Mouse (Mus musculus) urinary bladder, postnatal 10 days (tissue): ENCODE results near the gene Tmem255b.

Experiments used
- DNase-seq: peaks from one replicate; pipeline ENCODE4 v3.0.0; 2022; ENCODE audit warnings: low spot score

Tmem255b gene

DNA sequence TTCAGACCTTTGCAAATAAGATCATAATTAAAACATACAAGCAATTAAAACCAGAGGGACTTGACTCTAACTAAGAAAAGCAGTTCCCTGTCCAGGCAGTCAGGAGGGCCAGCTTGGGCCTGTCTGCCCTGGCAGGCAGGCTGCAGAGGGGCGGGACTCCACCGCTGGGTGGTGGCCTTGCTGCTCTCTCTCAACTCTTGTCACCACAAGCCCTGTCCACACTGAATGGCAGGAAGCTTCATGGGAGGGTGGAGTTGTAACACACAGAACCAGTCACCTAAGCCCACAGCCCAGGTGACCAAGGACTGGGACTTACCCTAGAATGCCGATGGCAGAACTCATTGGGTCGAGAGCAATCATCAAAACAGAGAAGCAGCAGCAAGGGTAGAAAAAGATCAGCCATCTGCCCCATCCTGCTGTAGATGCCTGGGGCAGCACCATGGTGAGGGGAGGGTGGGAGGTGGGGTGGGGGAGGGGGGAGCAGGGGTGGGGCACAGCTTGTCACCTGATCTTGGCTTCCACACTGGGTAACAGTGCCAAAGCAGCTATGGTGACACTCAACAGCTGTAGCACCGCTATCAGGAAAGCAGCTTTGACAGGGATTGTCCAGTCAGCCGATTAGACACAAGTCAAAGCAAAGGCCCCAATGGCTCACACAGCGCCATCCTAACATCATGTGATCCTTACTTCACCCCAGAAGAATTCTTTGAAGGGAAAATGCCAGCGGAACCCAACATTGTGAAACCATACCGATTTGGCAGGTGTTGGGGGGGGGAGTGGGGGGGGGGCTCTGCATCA is 57.4 kb downstream of the Tmem255b start:
- no peak for DNase-seq

- DNase-seq, result no peak
These were observed 58.0 kb downstream of the Tmem255b start for GRCm38 (mm10) chr8:13493011-13493410.

GRCm38 (mm10) chr8:13493858-13494631 is 59.1 kb downstream of the Tmem255b start, which contains the start of gene Gas6:
Gene Gas6, minus strand, starts transcription at chr8:13494490.
- no peak for DNase-seq

DNA sequence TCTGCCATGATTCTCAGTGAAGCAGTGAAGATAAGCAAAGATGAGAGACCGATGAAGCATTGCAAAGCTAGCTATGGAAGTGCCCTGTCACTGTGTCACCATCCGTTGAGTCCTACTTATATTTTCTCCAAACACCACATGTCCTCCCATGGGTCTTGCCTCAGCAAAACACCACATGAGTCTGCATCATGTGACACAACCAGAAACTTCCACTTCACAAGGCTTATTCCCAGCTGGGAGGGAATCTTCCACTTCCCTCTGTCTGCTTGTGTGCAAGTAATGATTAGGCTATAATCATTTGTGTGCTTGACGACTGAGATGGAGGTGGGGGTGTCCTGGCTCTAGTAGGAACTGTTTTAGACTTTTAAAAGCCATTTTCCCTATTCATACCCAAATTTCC is 66.2 kb downstream of the Tmem255b start:
- DNase-seq, result no peak

DNA sequence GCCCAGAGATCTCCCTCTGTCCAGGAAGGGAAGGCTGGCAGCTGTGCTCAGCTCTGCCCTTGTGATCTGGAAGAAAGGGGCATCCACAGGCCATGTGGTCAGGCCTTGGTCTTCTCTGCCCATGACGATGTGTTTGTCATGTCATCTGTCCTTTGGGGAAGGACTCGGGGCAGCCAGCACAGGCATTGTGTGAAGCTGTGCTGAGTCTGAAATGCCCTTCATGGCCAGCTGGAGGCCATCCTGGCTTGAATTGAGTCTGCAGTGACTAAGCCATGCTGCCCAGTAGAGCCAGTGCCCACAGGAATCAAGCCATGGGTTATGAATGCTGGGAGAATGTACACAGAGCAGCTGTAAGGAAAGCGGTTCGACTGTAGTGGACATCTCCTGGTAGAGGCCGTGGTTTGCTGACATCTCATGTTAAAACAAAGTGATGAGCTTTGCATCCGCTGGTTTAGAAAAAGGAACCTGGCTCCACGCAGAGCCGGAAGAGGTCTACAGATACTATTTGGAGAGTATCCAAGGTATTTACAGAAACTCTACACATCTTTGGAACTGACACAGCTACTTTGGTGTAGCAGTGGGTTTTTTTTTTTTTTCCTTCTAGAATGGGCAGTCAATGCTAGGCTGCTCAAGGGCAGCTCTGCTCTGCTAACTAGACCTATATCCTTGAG is 69.1 kb downstream of the Tmem255b start:
- DNase-seq, result no peak

GRCm38 (mm10) chr8:13504894-13505674 is 70.1 kb downstream of the Tmem255b start:
- DNase-seq, result no peak

DNA sequence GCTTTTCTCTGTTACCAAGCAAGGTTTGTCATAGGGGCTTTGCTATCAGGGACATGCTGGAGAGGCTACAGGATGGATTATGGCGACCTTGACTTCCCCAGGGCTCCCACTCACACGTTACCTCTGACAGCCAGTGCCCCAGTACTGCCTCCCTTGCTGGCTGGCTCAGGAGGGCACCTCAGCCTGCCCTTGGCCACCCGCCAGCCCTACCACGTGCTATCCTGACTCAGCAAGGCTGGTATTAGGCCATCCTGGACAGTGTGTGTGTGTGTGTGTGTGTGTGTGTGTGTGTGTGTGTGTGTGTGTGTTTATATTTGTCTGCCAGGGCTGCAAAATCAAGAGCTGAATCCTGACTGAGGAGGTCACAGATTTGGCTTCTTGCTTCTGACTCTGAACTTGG is 71.9 kb downstream of the Tmem255b start:
- DNase-seq, result peak; percentile 63

- no peak for DNase-seq
These were observed 72.4 kb downstream of the Tmem255b start for GRCm38 (mm10) chr8:13507284-13507937.

DNA sequence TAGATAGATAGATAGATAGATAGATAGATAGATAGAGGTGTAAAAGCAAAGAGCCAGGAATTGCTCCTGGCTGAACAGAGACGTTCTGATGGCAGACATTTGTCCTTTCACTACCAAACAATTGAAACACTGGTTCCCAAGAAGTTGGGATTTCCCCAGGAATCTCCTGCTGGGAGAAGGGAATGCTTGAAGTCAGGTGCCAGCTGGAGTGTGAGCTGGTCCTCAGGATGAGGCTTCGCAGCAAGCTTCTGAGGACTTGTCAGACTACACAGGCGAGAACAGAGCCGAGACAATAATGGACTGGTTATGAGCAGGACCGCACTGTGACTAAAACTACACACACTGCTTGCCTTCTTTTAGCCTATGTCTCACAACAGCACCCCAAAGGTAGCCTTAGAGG is 77.0 kb downstream of the Tmem255b start:
- no peak for DNase-seq

GRCm38 (mm10) chr8:13512677-13513076 is 77.7 kb downstream of the Tmem255b start:
- no peak for DNase-seq

- DNase-seq, result no peak
These were observed 78.8 kb downstream of the Tmem255b start for GRCm38 (mm10) chr8:13513556-13514370.

- no peak for DNase-seq
These were observed 81.0 kb downstream of the Tmem255b start for GRCm38 (mm10) chr8:13516011-13516442.

- DNase-seq, result no peak
These were observed 81.7 kb downstream of the Tmem255b start for GRCm38 (mm10) chr8:13516728-13517127.

GRCm38 (mm10) chr8:13517284-13517781 is 82.3 kb downstream of the Tmem255b start:
- DNase-seq, result no peak
